Mouse (Mus musculus) kidney, adult 8-10 months (tissue): ENCODE measurements around the gene Nsmce4a.
"Not testable (repeated sequence)": the region's sequence is repeated elsewhere in the genome, so short reads cannot be mapped to it uniquely, and the experiment has no call there.

Experiments
- DNase-seq, 2 experiments: peaks; one replicate each; pipeline ENCODE4 v3.0.0; 2022

Nsmce4a gene

DNA sequence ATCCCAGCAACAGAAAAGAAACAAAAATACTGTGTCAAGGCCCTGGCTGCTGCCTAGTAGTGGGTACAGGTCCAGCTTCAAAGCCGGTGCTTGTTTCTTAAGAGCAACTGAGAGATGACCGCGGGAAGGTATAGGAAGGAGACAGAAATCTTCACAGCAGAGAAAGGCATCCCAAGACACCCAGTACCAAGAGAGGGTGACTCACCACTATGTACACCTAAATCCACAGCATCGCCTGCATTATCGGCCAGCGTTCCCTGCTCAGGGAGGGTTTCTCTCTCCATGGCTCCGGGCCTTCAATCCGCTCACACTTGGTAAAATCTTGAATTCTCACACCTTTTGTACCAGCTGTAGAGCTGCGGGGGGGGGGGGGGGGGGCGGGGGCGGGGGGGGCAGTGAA, at the start of gene Nsmce4a:
Gene Nsmce4a (minus strand): TSS at position 298 of the 400 bp plus-strand sequence.
- DNase-seq, result no peak

DNA sequence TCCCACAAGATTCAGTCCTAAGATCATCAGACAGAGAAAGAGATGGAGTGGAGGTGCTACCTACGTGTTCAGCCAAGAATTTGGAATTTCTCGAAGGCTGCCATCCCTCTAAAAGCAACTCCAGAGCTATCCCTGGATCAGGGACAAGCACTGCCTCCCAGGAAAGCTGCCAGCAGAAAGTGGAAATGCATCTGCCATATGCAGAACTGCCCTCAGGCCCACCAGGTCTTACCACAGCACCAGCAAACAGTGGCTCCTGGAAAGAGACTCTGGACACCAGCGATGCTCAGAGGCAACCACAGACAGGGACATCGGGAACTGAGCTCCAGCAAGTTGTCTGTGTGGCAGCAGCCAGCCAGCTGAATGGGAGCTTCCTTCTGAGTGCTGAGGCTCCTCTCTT, 49.4 kb upstream of the Nsmce4a start:
- no peak for DNase-seq

DNA sequence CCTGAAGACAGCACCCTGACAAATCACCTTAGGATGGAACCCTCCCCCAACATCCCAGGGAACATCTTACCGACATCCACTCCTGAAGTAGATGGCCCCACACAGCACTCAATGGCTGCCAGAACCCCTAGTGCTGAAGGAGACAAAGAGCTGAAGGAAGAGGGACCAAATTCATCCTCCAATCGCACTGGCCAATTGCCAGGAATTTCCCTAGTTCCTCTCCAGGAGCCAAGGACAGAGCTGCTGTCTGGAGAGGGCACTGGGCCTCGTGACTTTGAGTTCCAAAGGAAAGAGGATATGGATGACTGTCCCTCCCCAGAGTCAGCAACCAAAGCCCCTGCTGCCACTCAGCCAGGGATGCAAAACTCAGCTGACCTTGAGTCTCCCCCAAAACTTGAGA, 49.0 kb upstream of the Nsmce4a start:
- DNase-seq, result peak in 1 of 2 experiments; percentile 49

DNA sequence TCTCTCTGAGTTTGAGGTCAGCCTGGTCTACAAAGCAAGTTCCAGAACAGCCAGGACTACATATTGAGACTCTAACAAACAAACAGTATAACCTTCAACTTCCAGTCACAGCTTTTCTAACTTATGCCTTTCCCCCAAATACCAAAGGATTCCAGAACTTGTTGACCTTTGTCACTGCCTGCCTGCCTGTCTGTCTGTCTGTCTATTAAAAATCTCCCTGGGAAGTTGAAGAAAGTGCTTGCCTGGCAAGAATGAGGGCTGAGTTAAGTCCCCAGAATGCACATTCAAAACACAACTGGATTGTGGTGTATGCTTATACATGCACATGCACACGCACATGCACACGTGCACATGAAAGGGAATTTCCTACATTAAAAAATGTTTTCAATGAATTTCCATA, 48.1 kb upstream of the Nsmce4a start:
- DNase-seq, result no peak

DNA sequence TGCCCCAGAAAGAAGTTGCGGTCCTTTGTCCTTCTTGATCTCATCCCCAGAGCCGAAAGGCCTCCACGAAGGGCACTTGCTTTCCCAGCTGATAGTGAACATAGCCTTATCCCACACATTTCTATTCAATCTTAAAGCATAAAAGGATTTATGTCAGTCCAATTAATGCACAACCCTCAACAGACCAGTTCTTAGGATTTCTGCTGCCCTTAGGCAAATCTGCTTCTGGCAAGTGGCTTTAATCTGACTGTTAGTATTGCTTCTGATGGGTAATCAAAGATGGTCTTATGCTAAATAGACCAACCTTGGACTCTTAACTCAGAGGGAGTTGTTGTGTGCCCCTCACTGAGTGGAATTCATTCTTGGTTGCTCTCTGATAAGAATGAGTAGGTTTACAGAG, 44.7 kb upstream of the Nsmce4a start:
- DNase-seq, result no peak

DNA sequence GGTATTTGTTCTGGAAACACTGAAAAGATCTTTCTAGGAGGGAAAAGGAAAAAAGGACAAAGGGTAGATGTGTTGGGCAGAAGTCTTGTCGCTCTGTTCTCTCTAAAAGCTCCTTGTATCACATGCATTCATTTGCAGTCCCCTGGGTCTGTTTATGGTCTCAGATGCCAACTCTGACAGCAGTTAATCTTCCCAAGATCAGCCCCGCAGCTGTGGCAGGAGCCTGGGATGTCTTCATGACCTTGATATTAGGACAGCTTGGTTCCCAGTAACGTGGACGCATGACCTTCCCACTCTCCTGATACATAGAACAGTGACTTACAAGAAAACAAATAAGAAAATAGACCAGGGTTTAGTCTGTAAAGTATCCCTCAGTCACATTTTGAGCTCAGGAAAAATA, 41.1 kb upstream of the Nsmce4a start:
- no peak for DNase-seq

DNA sequence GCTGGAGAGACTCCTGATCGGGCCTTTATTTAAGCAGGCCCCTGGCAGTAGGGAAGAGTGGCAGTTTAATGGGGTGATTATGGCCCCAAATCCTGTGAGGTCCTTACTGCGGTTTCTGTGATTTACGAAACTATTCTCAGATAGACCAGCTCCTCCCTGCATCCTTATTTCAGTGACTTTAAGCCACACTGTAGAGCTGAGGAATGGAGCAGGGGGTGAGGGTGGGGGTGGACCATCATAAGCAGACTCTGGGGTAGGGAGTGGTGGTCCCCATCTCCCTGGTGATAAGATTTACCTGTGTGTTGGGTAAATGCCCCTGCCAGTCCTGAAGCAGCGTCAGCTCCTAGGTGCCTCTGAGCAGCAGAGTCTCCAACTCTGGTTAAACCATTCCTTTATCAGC, 34.0 kb upstream of the Nsmce4a start:
- no peak for DNase-seq

DNA sequence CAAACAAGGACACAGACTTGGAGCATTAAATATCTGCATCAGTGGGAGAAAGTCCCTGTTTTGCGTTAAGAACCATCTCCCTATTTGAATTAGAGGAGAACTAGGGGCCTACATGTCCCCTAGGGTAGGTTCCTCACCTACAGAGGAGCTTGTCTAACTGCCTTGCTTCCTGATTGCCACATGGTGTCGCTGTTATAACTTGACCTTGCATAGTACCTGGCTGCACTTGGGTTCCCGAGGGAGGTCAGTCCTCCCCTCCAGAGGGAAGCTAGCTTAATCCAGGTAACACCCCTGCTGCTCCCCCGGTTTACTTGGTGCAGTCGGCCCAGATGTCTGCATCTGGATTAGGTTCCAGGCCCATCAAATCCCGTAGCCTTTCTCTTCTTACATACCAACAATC, 32.2 kb upstream of the Nsmce4a start:
- DNase-seq, result peak in 1 of 2 experiments; percentile 48

DNA sequence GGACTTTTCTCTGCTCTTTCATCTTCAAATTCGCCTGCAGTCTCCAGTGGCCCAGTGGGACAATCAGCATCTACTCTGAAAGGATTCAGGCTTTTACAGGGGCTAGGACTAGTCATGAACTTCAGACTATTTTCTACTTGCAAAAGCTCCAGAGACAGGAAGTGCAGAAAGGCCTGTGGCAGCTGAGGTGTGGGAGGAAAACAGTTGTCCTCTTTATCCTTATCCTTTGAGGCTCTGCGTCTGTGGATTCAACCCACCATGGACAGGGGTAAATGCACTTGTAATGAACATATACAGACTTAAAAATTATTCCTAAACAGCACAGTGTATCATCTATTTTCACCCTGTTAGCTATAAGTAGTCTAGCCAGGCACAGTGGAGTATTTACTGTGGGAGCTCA, 31.5 kb upstream of the Nsmce4a start:
- no peak for DNase-seq

DNA sequence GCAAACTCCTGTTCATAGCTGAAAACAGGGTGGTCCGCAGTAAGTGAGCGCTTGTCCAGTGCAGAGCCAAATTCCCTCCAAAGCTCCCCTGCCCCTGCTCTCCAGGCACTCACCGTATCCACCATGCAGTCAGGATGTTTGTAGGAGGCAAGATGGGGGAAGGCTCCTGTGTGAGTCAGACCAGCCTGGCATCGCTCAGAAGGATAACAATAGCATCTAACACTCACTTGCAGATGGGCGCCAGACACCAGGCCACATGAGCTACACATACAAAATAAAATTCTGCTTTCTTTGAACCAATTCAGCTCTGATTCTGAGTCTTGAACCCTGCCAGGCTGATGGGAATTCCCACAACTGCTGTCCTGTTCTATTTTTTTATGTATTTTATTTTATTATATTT, 30.6 kb upstream of the Nsmce4a start:
- no peak for DNase-seq

DNA sequence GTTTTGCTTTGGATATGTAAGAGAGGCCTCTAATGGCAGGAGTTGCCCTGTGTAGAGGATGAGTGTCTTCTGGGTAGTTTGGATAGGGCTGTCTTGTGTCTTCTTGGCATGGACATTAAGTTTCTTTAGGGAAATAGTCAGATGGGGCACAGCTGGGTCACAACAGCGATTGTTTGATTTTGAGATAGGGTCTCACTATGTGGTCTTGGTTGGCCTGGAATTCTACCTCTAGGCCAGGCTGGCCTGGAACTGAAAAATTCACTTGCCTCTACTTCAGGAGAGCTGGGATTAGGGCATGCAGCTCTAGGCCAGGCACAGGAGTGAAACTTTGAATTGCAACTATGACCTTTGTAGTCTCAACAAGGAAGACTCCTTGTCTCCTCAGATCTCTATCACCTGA, 29.9 kb upstream of the Nsmce4a start:
- DNase-seq, result no peak

DNA sequence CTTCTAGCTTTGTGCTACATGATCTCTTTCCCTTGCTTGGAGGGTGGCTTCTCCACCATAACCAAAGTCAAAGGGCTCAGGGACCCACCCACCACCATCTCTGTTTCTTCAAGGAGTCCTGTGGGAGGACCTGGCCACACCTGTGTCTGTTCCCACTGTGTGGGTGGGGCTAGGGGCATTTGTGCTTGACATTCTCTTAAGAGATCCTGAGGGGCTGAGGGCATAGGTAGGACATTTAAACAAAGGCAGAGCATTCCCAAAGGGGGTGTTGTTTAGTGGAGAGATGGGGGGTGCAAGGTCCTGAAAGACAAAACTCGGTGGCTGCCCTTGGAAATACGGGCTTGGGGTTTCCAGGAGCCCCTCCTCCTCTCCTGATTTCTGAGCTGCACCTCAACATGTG, 27.6 kb upstream of the Nsmce4a start:
- no peak for DNase-seq

DNA sequence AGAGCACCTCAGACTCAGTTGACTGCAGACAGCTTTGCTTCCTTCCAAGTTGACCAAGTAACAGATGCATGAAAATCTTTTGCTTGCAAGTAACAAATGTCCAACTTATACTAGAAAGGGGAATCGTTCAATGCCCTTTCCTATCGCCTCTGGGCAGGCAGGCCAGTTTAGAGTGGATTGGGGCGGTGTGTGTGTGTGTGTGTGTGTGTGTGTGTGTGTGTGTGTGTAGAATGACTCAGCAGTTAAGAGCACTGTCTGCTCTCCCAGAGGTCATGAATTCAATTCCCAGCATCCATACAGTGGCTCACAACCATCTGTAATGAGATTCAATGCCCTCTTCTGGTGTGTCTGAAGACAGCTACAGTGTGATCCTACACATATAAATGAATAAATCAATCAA, 27.2 kb upstream of the Nsmce4a start:
- no peak for DNase-seq

DNA sequence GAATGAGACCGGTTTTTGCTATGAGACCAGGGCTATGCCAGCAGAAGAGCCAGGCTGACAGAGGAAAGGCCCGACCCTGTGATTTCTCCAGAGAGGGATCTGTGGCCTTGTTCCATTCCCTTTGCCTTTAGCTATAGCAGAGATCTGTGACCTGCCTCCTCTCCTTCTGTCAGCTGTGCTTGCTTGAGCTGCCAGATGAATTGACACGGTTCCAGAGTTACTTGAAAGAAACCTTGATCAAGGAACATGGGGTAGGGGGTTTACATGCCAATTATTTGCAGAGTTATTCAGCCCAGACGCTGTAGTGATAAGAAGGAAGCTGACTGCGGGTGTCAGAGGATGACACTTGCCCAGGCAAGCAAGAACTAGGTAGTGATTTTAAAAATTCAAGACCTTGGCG, 24.6 kb upstream of the Nsmce4a start:
- no peak for DNase-seq

DNA sequence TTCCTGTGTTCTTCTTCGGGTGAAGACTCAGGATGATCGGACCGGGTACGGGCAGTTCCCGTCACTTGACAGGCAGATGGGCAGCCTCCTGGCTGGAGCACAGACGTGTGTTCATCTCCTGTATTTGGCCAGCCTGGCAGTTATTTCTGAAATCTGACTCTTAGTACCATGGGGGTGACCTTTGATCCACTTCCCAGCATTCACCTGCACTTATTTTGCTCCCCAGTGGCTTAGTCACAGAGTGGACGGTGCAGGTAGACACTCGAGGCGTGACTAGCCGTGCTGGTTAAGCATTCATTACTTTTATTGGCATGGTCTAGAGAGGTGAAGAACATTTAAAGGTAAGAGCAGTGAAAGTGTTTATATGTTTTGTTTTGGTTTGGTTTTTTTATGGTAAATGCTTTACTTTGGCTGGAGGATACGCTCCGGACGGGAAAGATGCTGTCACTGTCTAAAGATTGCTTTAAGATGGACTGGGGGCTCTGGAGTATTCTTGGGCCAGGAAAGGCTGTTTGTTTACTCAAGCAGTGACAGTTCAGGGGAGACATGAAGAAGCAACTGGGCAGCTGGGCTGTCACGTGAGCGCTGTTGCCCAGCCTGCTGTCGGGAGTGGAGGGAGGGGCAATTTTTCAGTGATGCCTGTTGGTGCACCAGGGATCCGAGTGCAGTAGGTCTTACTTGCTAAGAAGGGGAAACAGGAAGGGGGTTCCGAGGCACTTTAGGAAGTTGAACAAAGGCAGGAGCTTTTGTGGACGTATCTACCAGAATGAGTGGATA, 23.3 kb upstream of the Nsmce4a start:
- peak; percentile 71 to 74 for DNase-seq

DNA sequence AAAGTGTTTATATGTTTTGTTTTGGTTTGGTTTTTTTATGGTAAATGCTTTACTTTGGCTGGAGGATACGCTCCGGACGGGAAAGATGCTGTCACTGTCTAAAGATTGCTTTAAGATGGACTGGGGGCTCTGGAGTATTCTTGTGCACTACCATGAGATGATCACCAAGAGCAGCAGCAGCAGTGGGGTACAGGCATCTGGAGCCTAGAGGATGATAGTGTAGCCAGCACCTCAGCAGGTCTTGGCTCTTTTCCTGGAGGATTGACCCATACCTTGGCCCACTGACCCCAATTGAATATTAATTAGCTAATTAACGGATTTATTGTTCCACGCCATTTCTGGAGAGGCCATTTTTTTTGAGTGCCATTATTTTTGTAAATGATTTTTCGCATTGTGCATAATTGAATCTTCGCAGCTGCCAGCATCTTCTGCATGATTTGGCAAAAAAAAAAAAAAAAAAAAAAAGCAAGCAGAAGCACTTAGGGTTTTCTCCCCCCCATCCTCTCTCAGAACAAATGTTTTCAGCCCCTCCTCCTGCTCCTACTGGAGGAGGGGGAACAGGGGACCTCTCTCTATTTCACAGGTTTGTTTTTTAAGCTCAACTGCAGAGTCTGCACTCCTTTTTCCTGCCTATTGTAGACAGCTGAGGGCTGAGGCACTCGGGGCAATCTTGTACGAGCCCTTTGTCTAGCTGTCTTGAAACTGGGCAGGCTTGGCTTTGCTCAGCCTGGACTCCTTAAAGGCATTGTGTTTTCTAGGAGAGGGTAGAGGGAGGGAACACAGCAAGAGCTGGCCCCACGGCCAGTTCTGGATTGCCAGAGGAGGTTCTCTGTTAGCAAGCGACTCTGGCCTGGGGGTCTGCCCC, 20.7 kb upstream of the Nsmce4a start:
- DNase-seq, result not testable (repeated sequence)

DNA sequence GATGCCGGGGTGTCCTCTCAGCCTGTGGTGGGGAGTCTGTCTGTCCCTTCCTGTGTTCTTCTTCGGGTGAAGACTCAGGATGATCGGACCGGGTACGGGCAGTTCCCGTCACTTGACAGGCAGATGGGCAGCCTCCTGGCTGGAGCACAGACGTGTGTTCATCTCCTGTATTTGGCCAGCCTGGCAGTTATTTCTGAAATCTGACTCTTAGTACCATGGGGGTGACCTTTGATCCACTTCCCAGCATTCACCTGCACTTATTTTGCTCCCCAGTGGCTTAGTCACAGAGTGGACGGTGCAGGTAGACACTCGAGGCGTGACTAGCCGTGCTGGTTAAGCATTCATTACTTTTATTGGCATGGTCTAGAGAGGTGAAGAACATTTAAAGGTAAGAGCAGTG, 20.1 kb upstream of the Nsmce4a start:
- DNase-seq, result not testable (repeated sequence)

DNA sequence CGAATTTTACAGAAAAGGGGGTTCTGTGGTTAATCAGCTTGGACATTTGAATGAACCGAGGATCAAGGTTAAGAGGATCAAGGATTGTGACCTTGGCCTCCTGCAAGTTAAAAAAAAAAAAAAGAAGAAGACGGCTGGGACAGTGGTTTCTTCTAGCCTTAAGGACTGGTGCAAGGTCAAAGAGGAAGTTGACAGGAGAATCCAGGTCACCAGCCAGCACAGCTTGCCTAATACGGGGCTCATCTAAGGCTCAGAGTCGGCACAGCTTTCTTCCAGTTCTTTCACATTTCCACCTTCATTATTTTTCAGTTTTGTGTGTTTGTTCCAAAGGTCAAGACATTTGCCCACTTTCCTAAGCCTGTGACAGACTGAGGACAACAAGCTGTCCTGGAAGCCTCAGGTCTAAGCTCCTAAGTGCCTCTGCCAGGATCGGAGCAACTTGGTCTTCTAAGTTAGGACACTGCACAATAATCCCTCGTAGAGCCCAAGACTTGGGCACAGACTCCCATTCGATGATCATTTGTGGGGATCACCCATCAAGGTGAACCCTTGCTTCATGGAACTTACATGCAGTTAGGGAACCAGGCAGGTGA, 18.0 kb upstream of the Nsmce4a start:
- no peak for DNase-seq

DNA sequence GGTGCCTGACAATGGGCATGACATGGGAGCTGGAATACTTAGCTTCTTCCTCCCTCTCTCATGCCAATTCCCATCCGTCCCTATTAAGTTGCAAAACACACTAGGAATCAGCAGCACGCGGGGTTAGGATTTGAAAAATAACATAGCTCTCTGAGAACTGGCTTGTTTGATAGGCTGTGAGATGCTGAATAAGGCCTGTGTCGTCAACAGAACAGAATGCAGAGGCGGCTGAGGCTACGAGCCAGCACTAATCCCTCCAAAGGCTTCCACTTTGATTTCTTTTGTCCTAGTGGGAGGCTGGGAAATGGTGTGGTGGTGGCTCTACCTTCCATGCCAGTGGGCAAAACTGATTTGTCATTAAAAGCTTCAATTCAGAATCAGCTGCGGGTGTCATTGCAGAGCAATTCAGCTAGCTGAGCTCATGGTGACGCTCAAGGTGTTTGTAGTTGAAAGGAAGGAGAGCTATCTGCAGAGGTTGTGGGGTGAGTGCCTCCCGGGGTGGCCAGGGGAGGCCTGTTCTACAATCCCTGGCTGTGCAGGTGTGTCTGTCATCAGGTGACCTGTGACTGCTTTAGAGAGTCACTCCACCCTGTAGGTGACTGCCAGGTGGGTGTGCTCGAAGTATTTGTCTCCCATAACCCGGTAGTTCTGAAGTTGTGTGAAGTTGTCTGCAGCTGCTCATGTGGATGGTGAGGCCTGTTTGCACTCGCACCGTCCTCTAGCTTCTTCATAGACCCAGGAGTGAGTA, 17.3 kb upstream of the Nsmce4a start:
- no peak for DNase-seq

DNA sequence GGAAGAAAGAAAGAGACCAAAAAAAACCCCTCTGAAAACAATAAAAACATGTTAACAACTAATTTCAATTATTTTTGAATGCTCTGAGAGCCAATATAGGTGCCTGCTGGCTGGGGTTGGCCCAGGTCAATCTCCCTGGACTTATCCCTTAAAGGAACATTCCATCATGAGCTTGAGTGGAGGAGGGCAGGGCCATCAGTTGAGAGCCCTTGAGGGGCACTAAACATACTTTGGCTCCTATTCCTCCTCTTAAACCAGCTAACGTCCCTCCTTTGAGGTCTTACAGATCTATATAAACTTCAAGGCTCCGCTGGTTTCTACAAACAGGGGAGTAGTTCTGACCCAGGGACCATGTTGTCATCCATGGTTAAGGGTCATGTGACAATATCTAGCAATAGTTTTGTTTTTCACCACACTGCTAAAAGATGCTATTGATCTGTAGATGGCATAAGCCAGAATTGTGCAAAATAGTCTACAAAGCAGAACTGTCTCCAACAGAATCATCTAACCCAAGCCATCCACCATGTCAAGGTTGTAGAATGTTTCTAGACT, 13.7 kb upstream of the Nsmce4a start:
- DNase-seq, result no peak

DNA sequence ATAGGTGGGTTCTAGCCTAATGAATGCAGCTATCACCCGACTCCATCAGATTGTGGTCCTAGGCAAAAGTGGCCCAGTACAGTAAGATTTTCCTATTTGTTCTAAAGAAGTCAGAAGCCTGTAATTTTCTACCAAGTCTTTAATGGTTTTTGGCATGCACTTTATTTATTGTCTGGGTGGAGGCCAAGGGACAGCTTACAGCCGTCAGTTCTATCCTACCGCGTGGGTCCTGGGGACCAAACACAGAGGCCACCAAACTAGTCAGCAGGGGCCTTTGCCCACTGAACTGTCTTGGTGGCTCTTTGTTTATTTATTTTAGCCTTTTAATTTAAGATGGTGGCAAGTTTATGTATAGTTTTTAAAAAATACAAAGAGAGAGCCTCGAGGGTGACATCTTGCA, 5.7 kb upstream of the Nsmce4a start:
- DNase-seq, result no peak

DNA sequence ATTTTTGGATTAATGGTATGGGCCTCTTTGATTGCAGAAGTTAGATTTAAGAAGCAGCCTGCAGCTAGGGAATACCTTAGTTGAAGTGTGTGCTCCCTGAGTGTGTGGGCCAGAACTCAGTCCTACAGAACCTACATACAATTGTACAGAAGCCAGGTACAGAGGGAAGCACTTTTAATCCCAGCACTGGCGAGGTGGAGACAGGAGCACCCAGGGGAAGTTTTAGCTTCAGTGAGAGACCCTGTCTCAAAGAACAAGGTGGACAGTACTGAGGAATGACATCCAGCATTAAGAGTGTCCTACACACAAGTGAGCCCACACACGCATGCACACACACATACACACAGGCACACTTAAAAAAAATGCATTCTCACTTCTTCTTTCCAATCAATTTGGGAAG, 5.1 kb upstream of the Nsmce4a start:
- DNase-seq, result no peak
